Mouse (Mus musculus): ENCODE data around the gene B4galt5.
"Not testable (repeated sequence)": the region's sequence is repeated elsewhere in the genome, so short reads cannot be mapped to it uniquely, and the experiment has no call there.

Gene B4galt5

GRCm38 (mm10) chr2:167348376-167349282 is at the start of gene B4galt5:
Gene B4galt5 (minus strand): TSS chr2:167349183.
- DNase-seq (ENCODE audit: low read depth), result no peak

DNA sequence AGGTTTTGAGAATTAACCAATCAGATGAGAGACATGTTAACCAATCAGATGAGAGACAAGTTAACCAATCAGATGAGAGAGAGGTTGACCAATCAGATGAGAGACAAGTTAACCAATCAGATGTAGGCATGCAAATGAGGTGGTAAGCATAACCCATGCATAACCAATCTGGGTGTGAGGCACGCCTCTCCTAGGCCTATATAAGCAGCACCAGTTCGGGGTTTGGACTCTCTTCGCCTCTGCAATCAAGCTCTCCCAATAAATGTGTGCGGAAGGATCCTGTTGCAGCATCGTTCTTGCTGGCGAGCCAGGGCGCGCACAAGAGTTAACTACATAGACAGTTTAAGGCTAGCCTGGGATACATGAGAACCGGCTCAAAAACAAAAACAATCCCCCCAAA is 47.4 kb upstream of the B4galt5 start:
- not testable (repeated sequence) for DNase-seq (ENCODE audit: low read depth)

- DNase-seq (ENCODE audit: low read depth), result no peak
Measured at GRCm38 (mm10) chr2:167394426-167394825, 45.4 kb upstream of the B4galt5 start.

GRCm38 (mm10) chr2:167386998-167387397 is 38.0 kb upstream of the B4galt5 start:
- no peak for DNase-seq (ENCODE audit: low read depth)

- no peak for DNase-seq (ENCODE audit: low read depth)
Measured at GRCm38 (mm10) chr2:167386456-167386855, 37.5 kb upstream of the B4galt5 start.

DNA sequence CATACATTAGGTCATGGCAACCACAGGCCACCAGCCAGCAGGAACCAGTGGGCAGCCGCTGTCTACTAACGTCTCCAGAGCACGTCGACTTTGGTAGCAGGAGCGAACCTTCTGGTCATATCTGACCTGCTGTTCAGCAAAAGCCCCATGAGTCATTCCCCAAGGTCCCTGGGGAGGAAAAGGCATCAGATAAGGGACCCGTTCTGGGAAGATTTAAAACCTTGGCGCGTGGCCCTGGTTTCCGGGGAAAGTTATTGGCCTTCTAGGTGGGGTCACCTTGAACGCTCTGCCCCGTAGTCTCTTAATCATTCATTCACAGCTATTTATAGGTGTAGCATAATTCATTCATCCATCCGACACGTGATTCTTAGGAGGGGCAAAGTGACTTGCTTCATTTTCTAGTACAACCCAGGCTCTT is 34.7 kb upstream of the B4galt5 start:
- DNase-seq (ENCODE audit: low read depth), result no peak

GRCm38 (mm10) chr2:167382389-167382788 is 33.4 kb upstream of the B4galt5 start:
- DNase-seq (ENCODE audit: low read depth), result no peak

DNA sequence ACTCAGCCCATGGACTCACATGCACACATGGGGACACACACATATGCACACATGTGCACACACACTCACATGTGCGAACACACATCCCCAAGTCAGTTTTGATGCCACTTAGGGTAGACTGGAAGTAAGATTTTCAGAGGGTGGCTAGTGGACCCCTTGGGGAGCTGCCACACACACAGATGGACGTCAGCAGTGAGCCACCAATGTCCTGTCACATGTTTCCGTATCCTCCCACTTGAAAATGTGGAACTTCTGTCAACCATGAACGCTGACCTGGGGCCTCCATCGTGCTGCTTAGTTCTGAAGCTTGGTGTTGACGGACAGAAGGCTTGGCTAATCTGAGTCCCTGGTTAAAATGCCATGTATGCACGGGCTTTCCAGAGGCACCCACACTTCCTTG is 32.6 kb upstream of the B4galt5 start:
- DNase-seq (ENCODE audit: low read depth), result no peak

DNA sequence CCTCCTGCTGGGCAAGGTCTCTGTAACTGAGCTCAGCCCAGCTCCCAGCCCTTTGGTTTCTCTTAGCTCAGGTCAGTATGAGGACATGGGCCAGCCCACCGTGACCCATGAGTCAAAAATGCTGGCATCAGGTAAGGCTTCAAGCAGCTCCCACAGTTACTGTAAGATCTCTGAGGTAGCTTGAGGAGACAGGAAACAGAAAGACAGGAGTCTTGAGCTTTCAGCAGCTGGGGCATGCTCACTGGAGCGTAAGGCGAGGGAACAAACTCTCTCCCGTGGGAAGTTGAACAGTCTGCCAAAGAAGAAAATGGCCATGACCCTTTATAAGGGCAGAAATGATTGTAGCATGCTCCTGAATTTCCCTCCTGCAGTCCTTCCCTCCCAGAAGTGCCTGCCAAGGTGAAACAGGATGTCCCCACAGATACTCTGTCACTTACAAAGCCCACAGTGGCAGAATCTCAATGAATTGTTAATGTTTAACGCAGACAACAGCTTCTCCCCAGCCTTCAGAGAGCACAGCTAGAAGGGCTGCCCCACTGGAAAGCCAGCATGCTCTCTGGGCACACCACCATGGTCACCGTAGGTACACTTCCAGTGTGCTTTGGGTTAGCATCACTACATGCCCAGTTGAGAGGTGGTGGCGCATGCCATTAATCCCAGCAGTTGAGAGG is 31.8 kb upstream of the B4galt5 start:
- no peak for DNase-seq (ENCODE audit: low read depth)

GRCm38 (mm10) chr2:167378972-167379371 is 30.0 kb upstream of the B4galt5 start:
- no peak for DNase-seq (ENCODE audit: low read depth)

- DNase-seq (ENCODE audit: low read depth), result no peak
Measured at GRCm38 (mm10) chr2:167377697-167378096, 28.7 kb upstream of the B4galt5 start.

- no peak for DNase-seq (ENCODE audit: low read depth)
Measured at GRCm38 (mm10) chr2:167376160-167376564, 27.2 kb upstream of the B4galt5 start.

GRCm38 (mm10) chr2:167375688-167376087 is 26.7 kb upstream of the B4galt5 start:
- no peak for DNase-seq (ENCODE audit: low read depth)

GRCm38 (mm10) chr2:167375135-167375534 is 26.2 kb upstream of the B4galt5 start:
- no peak for DNase-seq (ENCODE audit: low read depth)

GRCm38 (mm10) chr2:167374191-167374805 is 25.3 kb upstream of the B4galt5 start:
- DNase-seq (ENCODE audit: low read depth), result no peak

- no peak for DNase-seq (ENCODE audit: low read depth)
Measured at GRCm38 (mm10) chr2:167373266-167373665, 24.3 kb upstream of the B4galt5 start.

DNA sequence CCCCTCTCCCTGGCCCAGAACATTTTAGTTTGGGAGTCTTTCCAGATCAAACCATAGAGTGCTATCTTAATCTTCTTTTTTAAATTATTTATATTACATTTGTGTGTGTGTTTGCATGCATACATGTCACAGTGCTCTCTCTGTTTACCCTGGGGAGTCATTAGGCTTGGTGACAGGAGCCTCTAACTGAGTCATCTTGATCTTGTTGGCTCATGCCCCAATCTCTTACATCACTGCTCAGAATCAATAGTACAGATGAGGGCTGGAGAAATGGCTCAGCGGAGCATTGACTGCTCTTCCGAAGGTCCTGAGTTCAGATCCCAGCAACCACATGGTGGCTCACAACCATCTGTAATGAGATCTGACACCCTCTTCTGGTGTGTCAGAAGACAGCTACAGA is 22.5 kb upstream of the B4galt5 start:
- no peak for DNase-seq (ENCODE audit: low read depth)

DNA sequence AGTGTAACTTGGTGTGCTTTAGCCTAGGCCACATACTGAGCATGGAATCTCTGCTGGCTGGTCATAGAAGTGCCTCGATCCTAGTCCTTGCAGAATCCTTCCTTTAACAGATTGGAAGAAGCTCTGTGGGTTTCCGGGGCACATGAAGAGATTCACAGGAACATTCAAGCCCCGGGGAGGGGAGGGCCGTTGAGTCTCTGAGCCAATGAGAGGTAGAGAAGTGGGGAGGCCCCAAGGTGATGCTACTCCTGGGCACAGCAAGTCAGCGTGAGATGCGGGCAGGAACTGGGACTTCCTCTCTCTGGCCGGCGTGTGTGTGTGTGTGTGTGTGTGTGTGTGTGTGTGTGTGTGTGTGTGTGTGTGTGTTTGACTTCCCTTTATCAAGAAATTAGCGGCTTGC is 19.3 kb upstream of the B4galt5 start:
- DNase-seq (ENCODE audit: low read depth), result no peak

GRCm38 (mm10) chr2:167367777-167368281 is 18.8 kb upstream of the B4galt5 start:
- DNase-seq (ENCODE audit: low read depth), result no peak

- no peak for DNase-seq (ENCODE audit: low read depth)
Measured at GRCm38 (mm10) chr2:167367325-167367724, 18.3 kb upstream of the B4galt5 start.

- DNase-seq (ENCODE audit: low read depth), result no peak
Measured at GRCm38 (mm10) chr2:167365063-167365462, 16.1 kb upstream of the B4galt5 start.

- no peak for DNase-seq (ENCODE audit: low read depth)
Measured at GRCm38 (mm10) chr2:167363272-167364045, 14.5 kb upstream of the B4galt5 start.

All from c-Kit-positive CD71-positive TER-119-negative erythroid progenitor cells, embryonic 14.5 days (primary cell).